14 mouse cellular contexts compared by ENCODE assay signal in the genomic region with DNA sequence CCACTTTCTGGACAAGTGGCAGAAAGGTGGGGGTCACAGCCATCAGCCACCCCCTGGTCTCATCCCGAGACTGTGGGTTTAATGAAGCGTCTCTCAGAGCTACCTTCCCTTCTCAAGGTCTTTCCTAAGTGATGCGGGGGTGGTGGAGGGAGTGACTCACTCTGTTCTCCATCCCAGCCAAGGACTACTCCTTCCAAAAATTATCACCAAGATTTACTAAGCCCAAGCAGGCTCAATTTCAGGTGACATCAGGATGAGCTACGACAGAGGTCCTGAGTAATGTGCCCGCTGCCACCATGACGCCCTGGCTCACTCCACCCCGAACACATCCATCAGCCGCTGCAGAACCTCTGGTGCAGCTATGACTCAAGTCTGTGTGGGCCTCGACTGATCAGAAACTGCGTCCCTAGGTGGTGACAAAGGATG. TPM values are rescaled to one million over a fixed set of nuclear protein-coding genes. Genes with fewer than 3 reads are reported as not detected.
DNase-seq lines count a peak whose midpoint lies in the region; ATAC-seq lines count a peak whose summit lies in the region.
"Had no signal": no experiment of that assay in that cellular context is flagged by ENCODE, and none has a peak within 500 bp of the region (broad histone marks: within the 10 kb centered on the region; RNA-seq: fewer than 3 reads in every experiment).

No protein-coding gene starts in this region.

- no peak overlapping the region for H3K27ac ChIP-seq in hindbrain, embryonic 13.5 days
- no peak overlapping the region for H3K27ac ChIP-seq in hindbrain, embryonic 10.5 days
- H3K27ac ChIP-seq: embryonic facial prominence, embryonic 15.5 days; macrophage had no signal

- WGBS in hindbrain, embryonic 13.5 days: 79% methylated on average over 10 of the region's 10 CpGs
- WGBS in hindbrain, embryonic 10.5 days: 84% methylated on average over 10 of the region's 10 CpGs

- H3K4me1 ChIP-seq in hindbrain, embryonic 13.5 days (replicated peaks): peaks cover 82% of the 10 kb centered on the region
- H3K4me1 ChIP-seq in hindbrain, embryonic 10.5 days (replicated peaks): peaks cover 68% of the 10 kb centered on the region

- DNase-seq in hindbrain, embryonic 10.5 days (ENCODE audit: low spot score): no peak
- peak; percentile 71 for DNase-seq in right cerebral cortex, adult 18-20 months
- no peak for DNase-seq in right cerebral cortex, postnatal 10 days (ENCODE audit: low spot score in 2 of 2)
- DNase-seq in brain, adult 2 months (ENCODE audit: low read depth, low spot score): peak; percentile 83
- DNase-seq in urinary bladder, postnatal 25 days (ENCODE audit: low spot score): no peak
- DNase-seq: cerebellum, postnatal 14 days; forebrain, postnatal 0 days; heart, postnatal 4 days; kidney, adult 8-10 months; thymus, postnatal 14 days had no signal

- H3K36me3 ChIP-seq in hindbrain, embryonic 13.5 days: 0 out of 2 replicates have a peak, but pooled peaks cover 4% of the 10 kb centered on the region
- H3K36me3 ChIP-seq in hindbrain, embryonic 10.5 days: peaks cover 22% of the 10 kb centered on the region; the same call in 1 of the 2 replicates

- no peaks in the 10 kb centered on the region for H3K9me3 ChIP-seq in hindbrain, embryonic 13.5 days
- H3K9me3 ChIP-seq in hindbrain, embryonic 10.5 days: no peaks in the 10 kb centered on the region
- H3K9me3 ChIP-seq: embryonic facial prominence, embryonic 15.5 days had no signal

- no peak for ATAC-seq in hindbrain, embryonic 13.5 days (ENCODE audit: low FRiP score)
- no peak for ATAC-seq in granulocyte monocyte progenitor cell, adult 5-6 weeks (replicated peaks; ENCODE audit: poor library complexity, severe bottlenecking)
- ATAC-seq: forebrain, postnatal 0 days had no signal

- H3K4me2 ChIP-seq in hindbrain, embryonic 13.5 days: no peak overlapping the region
- H3K4me2 ChIP-seq: embryonic facial prominence, embryonic 15.5 days had no signal

- no peaks in the 10 kb centered on the region for H3K27me3 ChIP-seq in hindbrain, embryonic 13.5 days
- peaks cover 10% of the 10 kb centered on the region; the same call in 1 of the 2 replicates for H3K27me3 ChIP-seq in hindbrain, embryonic 10.5 days (ENCODE audit: insufficient read depth, poor library complexity, severe bottlenecking)
- H3K27me3 ChIP-seq: embryonic facial prominence, embryonic 15.5 days had no signal

- peak overlapping the region; percentile 59; the same call in 1 of the 2 replicates for H3K9ac ChIP-seq in hindbrain, embryonic 13.5 days
- H3K9ac ChIP-seq: embryonic facial prominence, embryonic 15.5 days; forebrain, postnatal 0 days had no signal

- no peak overlapping the region for H3K4me3 ChIP-seq in hindbrain, embryonic 13.5 days
- H3K4me3 ChIP-seq in hindbrain, embryonic 10.5 days: no peak overlapping the region
- H3K4me3 ChIP-seq: embryonic facial prominence, embryonic 15.5 days had no signal

RNA-seq across cellular contexts. Expression of a gene that starts 2.5 kb away (rescaled TPM):
- polyA plus RNA-seq in hindbrain, embryonic 13.5 days (2015; fragmentation: Nextera tagmentation; extraction: Ambion mirVana): 335 and 349 TPM in 2 replicates
- polyA plus RNA-seq in hindbrain, embryonic 10.5 days (2016; fragmentation: Nextera tagmentation; extraction: Ambion mirVana): 395 and 442 TPM in 2 replicates
- 142 and 196 TPM in 2 replicates for total RNA-seq in granulocyte monocyte progenitor cell, adult 5-6 weeks (2014; fragmentation: Nextera tagmentation)
- 166 and 171 TPM in 2 replicates for total RNA-seq in granulocyte monocyte progenitor cell, adult 5-6 weeks (2017)

RNA-seq across cellular contexts. Expression of a gene that starts 36.3 kb away (rescaled TPM):
- polyA plus RNA-seq in hindbrain, embryonic 13.5 days (2015; fragmentation: Nextera tagmentation; extraction: Ambion mirVana): 0.45 and 0.58 TPM in 2 replicates
- 0.06 and 0.31 TPM in 2 replicates for polyA plus RNA-seq in hindbrain, embryonic 10.5 days (2016; fragmentation: Nextera tagmentation; extraction: Ambion mirVana)
- total RNA-seq in granulocyte monocyte progenitor cell, adult 5-6 weeks (2014; fragmentation: Nextera tagmentation): not detected in 2 replicates
- total RNA-seq in granulocyte monocyte progenitor cell, adult 5-6 weeks (2017): not detected in 2 replicates
- total RNA-seq: forebrain, postnatal 0 days had no signal
- polyA plus RNA-seq: macrophage had no signal

Comparison
In these comparisons a context has a peak if more than half of its experiments do, and no peak if none do; other contexts are left out.
1. DNase-seq: peak in right cerebral cortex, adult 18-20 months (single experiment) and brain, adult 2 months (single experiment); none in hindbrain, embryonic 10.5 days (single experiment), right cerebral cortex, postnatal 10 days (0 of 2) and urinary bladder, postnatal 25 days (single experiment).